Mouse (Mus musculus) E14TG2a.4 (cell line): ENCODE data around the gene Tcte2.
A peak's percentile ranks its signal among the peaks of the same experiment; 100 is the strongest.
"Not testable (repeated sequence)": the region's sequence is repeated elsewhere in the genome, so short reads cannot be mapped to it uniquely, and the experiment has no call there.

Experiments used
- H3K27me3 ChIP-seq: 2 replicates; pipeline ENCODE4 v1.6.1; 2014; ENCODE audit warnings: low read length, control low read depth; ENCODE audit not compliant: insufficient read depth
- H3K36me3 ChIP-seq: 2 replicates; pipeline ENCODE4 v1.6.1; 2014; ENCODE audit warnings: low read length, control low read depth; ENCODE audit not compliant: insufficient read depth
- H3K4me1 ChIP-seq: replicated peaks from 2 replicates; pipeline ENCODE4 v1.6.1; 2014; ENCODE audit warnings: low read depth, low read length, control low read depth
- H3K4me3 ChIP-seq: replicated peaks from 2 replicates; pipeline ENCODE4 v1.5.1; 2014; ENCODE audit warnings: mild to moderate bottlenecking, low read length
- H3K9me3 ChIP-seq: 2 replicates; pipeline ENCODE4 v1.6.1; 2014; ENCODE audit warnings: low read length, control low read depth
- CTCF ChIP-seq: conservative IDR thresholded peaks from 2 replicates; pipeline ENCODE4 v1.5.1; 2014; ENCODE audit warnings: low read length
- NANOG ChIP-seq: IDR thresholded peaks from 2 replicates; pipeline ENCODE4 v1.6.1; 2014; ENCODE audit warnings: borderline replicate concordance, low read length, mixed read lengths
- POU5F1 ChIP-seq: IDR thresholded peaks from 2 replicates; pipeline ENCODE4 v1.6.1; 2014; ENCODE audit warnings: low read length, borderline replicate concordance

The Tcte2 gene

GRCm38 (mm10) chr17:13768531-13768930, 6.9 kb upstream of the Tcte2 start:
- Histone ChIP-seq H3K4me1 (peaks cover 16% of the 10 kb centered on the region), H3K4me3 (no peak overlapping the region), H3K36me3 (peaks cover 15% of the 10 kb centered on the region; the same call in 1 of the 2 replicates), H3K9me3 (no peaks in the 10 kb centered on the region), H3K27me3 (no peaks in the 10 kb centered on the region)
- TF ChIP-seq CTCF (no peak), NANOG (no peak), POU5F1 (no peak)

- H3K4me3 ChIP-seq, H3K9me3 ChIP-seq, H3K27me3 ChIP-seq: not testable (repeated sequence)
- Histone ChIP-seq H3K4me1 (peaks cover 32% of the 10 kb centered on the region), H3K36me3 (peaks cover 12% of the 10 kb centered on the region; the same call in 1 of the 2 replicates)
Measured at GRCm38 (mm10) chr17:13764911-13765310, 3.3 kb upstream of the Tcte2 start.

GRCm38 (mm10) chr17:13763819-13764218, 2.2 kb upstream of the Tcte2 start:
- no peak for TF ChIP-seq CTCF
- TF ChIP-seq NANOG = no peak
- no peak for TF ChIP-seq POU5F1
- H3K36me3 ChIP-seq = peaks cover 12% of the 10 kb centered on the region; the same call in 1 of the 2 replicates
- no peak overlapping the region for H3K4me3 ChIP-seq
- no peaks in the 10 kb centered on the region for H3K27me3 ChIP-seq
- no peaks in the 10 kb centered on the region for H3K9me3 ChIP-seq
- peaks cover 38% of the 10 kb centered on the region for H3K4me1 ChIP-seq

GRCm38 (mm10) chr17:13760675-13761178, 898 bp downstream of the Tcte2 start:
- no peak for TF ChIP-seq POU5F1
- no peak for TF ChIP-seq NANOG
- TF ChIP-seq CTCF = no peak
- Histone ChIP-seq H3K9me3 (no peaks in the 10 kb centered on the region), H3K4me3 (peak overlapping the region; percentile 91), H3K27me3 (no peaks in the 10 kb centered on the region), H3K4me1 (peaks cover 58% of the 10 kb centered on the region), H3K36me3 (peaks cover 9% of the 10 kb centered on the region; the same call in 1 of the 2 replicates)

- H3K36me3 ChIP-seq = 0 out of 2 replicates have a peak, but pooled peaks cover 4% of the 10 kb centered on the region
- H3K4me1 ChIP-seq = peaks cover 65% of the 10 kb centered on the region
- no peak for TF ChIP-seq POU5F1
- no peak for TF ChIP-seq CTCF
- TF ChIP-seq NANOG = no peak
- H3K4me3 ChIP-seq = peak within 1 kb of the TSS; percentile 91
- no peaks in the 10 kb centered on the region for H3K27me3 ChIP-seq
- H3K9me3 ChIP-seq = no peaks in the 10 kb centered on the region
Measured at GRCm38 (mm10) chr17:13759853-13760627, 1.6 kb downstream of the Tcte2 start, which contains the start of gene Afdn. TSS of gene Afdn (plus strand) at chr17:13760539.

- H3K4me3 ChIP-seq = peak overlapping the region; percentile 91
- TF ChIP-seq CTCF = no peak
- TF ChIP-seq NANOG = peak; percentile 12; the same call in 1 of the 2 replicates
- peaks cover 67% of the 10 kb centered on the region for H3K4me1 ChIP-seq
- no peaks in the 10 kb centered on the region for H3K9me3 ChIP-seq
- H3K36me3 ChIP-seq = no peaks in the 10 kb centered on the region
- no peaks in the 10 kb centered on the region for H3K27me3 ChIP-seq
Measured at GRCm38 (mm10) chr17:13759156-13759852, 2.3 kb downstream of the Tcte2 start.

- no peak for TF ChIP-seq CTCF
- no peak for TF ChIP-seq POU5F1
- TF ChIP-seq NANOG = no peak
- Histone ChIP-seq H3K4me3 (peak overlapping the region; percentile 91; the same call in 1 of the 2 replicates), H3K4me1 (peaks cover 71% of the 10 kb centered on the region), H3K9me3 (no peaks in the 10 kb centered on the region), H3K36me3 (no peaks in the 10 kb centered on the region), H3K27me3 (no peaks in the 10 kb centered on the region)
Measured at GRCm38 (mm10) chr17:13758586-13758985, 3.0 kb downstream of the Tcte2 start.

GRCm38 (mm10) chr17:13754940-13755339, 6.7 kb downstream of the Tcte2 start:
- Histone ChIP-seq H3K27me3 (no peaks in the 10 kb centered on the region), H3K36me3 (no peaks in the 10 kb centered on the region), H3K9me3 (no peaks in the 10 kb centered on the region), H3K4me3 (no peak overlapping the region), H3K4me1 (peaks cover 55% of the 10 kb centered on the region)
- TF ChIP-seq POU5F1 (no peak), NANOG (no peak), CTCF (no peak)

GRCm38 (mm10) chr17:13753918-13754317, 7.7 kb downstream of the Tcte2 start:
- TF ChIP-seq POU5F1 (no peak), CTCF (no peak), NANOG (no peak)
- no peaks in the 10 kb centered on the region for H3K27me3 ChIP-seq

More at GRCm38 (mm10) chr17:13753918-13754317, 7.7 kb downstream of the Tcte2 start:
- H3K9me3 ChIP-seq = no peaks in the 10 kb centered on the region
- no peaks in the 10 kb centered on the region for H3K36me3 ChIP-seq
- H3K4me1 ChIP-seq = peaks cover 47% of the 10 kb centered on the region
- no peak overlapping the region for H3K4me3 ChIP-seq
